Mouse (Mus musculus) embryonic facial prominence, embryonic 12.5 days (tissue): ENCODE measurements at regions not wholly inside any gene's neighbourhood (a gene's known extent, or its start where the extent isn't known, plus 50 kb on each side); places are given as distances from the start of the nearest gene placed in this dataset.

Source experiments
- ATAC-seq: fragments of 200-750 bp; cut with Nextera tagmentation; 2 replicates; pipeline ENCODE4 v1.8.0; 2017; ENCODE audit not compliant: insufficient number of reproducible peaks, insufficient read depth, low FRiP score, low TSS enrichment
- H3K27ac ChIP-seq: fragments of 300-500 bp; sonication (generic); 2 replicates; pipeline ENCODE4 v1.5.1; 2016; ENCODE audit warnings: mild to moderate bottlenecking
- H3K27me3 ChIP-seq: fragments of 300-500 bp; sonication (generic); 2 replicates; pipeline ENCODE4 v1.6.1; 2016; ENCODE audit warnings: mild to moderate bottlenecking, moderate library complexity
- H3K36me3 ChIP-seq: fragments of 300-500 bp; sonication (generic); 2 replicates; pipeline ENCODE4 v1.6.1; 2016; ENCODE audit warnings: mild to moderate bottlenecking
- H3K4me1 ChIP-seq: fragments of 300-500 bp; sonication (generic); 2 replicates; pipeline ENCODE4 v1.6.1; 2016
- H3K4me2 ChIP-seq: fragments of 300-500 bp; sonication (generic); replicated peaks from 2 replicates; pipeline ENCODE4 v1.6.1; 2016; ENCODE audit warnings: mild to moderate bottlenecking, moderate library complexity
- H3K4me3 ChIP-seq: fragments of 300-500 bp; sonication (generic); 2 replicates; pipeline ENCODE4 v1.5.1; 2016; ENCODE audit warnings: mild to moderate bottlenecking
- H3K9ac ChIP-seq: fragments of 300-500 bp; sonication (generic); 2 replicates; pipeline ENCODE4 v1.6.1; 2016; ENCODE audit warnings: mild to moderate bottlenecking, moderate library complexity
- H3K9me3 ChIP-seq: fragments of 300-500 bp; sonication (generic); 2 replicates; pipeline ENCODE4 v1.6.1; 2016; ENCODE audit warnings: mild to moderate bottlenecking, moderate library complexity
- WGBS: fragments of 180-500 bp; shearing (Covaris S2); methylation state at CpG from one replicate; pipeline ENCODE4 v1.1.7; 2016; 5-methylcytosine and 5-hydroxymethylcytosine counted together

GRCm38 (mm10) chr13:73405720-73406629, 61.0 kb upstream of the Lpcat1 start:
- no peak overlapping the region for H3K27ac ChIP-seq
- H3K4me1 ChIP-seq, result peaks cover 8% of the 10 kb centered on the region; the same call in 1 of the 2 replicates
- peak; percentile 88; the same call in 1 of the 2 replicates for ATAC-seq
- no peaks in the 10 kb centered on the region for H3K27me3 ChIP-seq
- 13% methylated on average over 20 of the region's 20 CpGs for WGBS
- peak overlapping the region; percentile 24 for H3K4me2 ChIP-seq
- H3K9ac ChIP-seq, result no peak overlapping the region
- no peaks in the 10 kb centered on the region for H3K9me3 ChIP-seq
- H3K36me3 ChIP-seq, result no peaks in the 10 kb centered on the region
- H3K4me3 ChIP-seq, result no peak overlapping the region

DNA sequence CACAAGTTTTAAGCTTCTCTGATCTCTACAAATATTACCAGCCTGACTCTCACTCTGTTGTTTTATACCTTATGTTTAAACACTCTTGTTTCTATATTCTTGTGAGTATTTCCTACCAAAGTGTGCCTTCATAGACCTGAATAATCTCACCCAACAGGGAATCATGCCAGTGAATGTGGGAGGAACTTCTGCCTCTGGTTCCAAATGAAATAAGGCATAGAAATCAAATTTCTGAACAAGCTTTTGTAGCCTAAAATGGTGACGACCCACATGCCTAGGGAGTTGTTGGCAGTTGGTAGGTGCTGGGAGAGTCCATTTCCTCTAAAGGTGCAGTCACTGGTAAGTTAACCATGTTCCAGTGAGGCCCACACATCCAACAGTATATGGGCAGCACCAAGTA, 66.1 kb upstream of the Lpcat1 start:
- 87% methylated on average over 1 of the region's 1 CpGs for WGBS
- Histone ChIP-seq H3K9me3 (no peaks in the 10 kb centered on the region), H3K4me2 (no peak overlapping the region), H3K9ac (no peak overlapping the region), H3K27ac (no peak overlapping the region), H3K4me3 (no peak overlapping the region), H3K27me3 (no peaks in the 10 kb centered on the region), H3K4me1 (peaks cover 6% of the 10 kb centered on the region; the same call in 1 of the 2 replicates), H3K36me3 (no peaks in the 10 kb centered on the region)
- ATAC-seq, result no peak

DNA sequence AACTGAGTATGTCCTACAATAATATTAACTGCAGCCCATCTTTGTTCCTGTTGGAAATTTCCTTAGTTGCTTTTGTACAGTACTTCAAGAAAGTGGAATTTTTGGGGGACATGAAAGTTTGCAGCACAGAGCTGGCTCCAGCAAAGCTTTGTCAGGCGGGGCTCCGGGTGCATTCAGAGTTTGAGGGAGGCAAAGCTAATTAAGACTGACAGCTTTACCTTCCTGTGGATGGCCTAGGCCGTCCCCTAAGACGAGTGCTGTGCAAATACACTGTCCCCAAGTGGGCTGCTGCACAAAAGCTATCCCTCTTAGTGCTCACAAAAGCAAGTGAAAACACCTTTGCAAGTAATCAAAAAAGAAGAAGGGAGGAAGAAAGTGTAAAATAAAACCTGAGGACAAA, 68.7 kb upstream of the Ndufs6 start:
- Histone ChIP-seq H3K4me2 (no peak overlapping the region), H3K4me1 (no peaks in the 10 kb centered on the region), H3K9ac (no peak overlapping the region), H3K36me3 (no peaks in the 10 kb centered on the region), H3K4me3 (no peak overlapping the region), H3K27ac (no peak overlapping the region), H3K9me3 (no peaks in the 10 kb centered on the region), H3K27me3 (no peaks in the 10 kb centered on the region)
- no peak for ATAC-seq
- 7% methylated on average over 4 of the region's 4 CpGs for WGBS

DNA sequence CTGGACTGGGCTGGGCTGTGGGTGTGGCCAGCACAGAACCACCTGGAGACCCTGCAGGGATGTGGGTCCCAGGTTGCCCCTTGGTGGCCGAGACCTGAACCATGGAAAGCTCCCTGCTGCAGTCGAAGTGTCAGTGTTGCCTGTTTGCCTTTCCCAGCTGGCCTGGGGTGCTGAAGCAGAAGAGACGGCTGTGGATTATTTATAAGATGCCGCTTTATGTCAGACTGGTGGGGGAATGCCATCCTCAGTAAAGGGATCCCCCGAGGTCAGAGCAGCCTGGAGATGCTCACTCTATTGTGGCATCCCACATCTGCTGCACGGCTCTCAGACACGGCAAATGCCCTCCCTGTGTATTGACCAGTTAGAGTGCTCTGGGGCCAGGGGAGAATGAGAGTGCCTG, 67.5 kb upstream of the Ndufs6 start:
- Histone ChIP-seq H3K4me3 (no peak overlapping the region), H3K4me2 (no peak overlapping the region), H3K36me3 (no peaks in the 10 kb centered on the region), H3K27me3 (no peaks in the 10 kb centered on the region), H3K9ac (no peak overlapping the region), H3K27ac (no peak overlapping the region), H3K9me3 (no peaks in the 10 kb centered on the region), H3K4me1 (no peaks in the 10 kb centered on the region)
- 62% methylated on average over 7 of the region's 7 CpGs for WGBS
- 0 out of 2 replicates have a peak, but pooled peaks have one; percentile 28 for ATAC-seq

DNA sequence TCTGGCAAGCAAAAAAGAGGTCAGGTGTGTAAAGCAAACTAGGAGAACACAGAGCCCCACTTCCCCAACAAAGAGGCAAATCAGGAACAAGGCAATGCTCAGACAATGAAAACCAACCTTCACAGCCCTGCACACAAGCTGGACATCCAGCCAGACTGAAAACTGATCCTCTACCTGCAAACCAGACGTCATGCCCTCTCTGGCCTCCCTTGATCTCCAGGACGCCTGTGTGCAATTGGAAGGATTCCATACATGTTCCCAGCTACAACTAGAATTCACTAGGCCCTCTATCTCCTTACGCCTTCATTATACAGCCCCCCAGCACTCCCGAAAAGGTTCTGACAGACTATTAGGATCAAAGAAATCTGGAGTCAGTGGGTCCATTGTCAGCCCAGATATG, 60.7 kb upstream of the Ndufs6 start:
- Histone ChIP-seq H3K4me2 (no peak overlapping the region), H3K36me3 (no peaks in the 10 kb centered on the region), H3K27me3 (no peaks in the 10 kb centered on the region), H3K4me1 (no peaks in the 10 kb centered on the region), H3K9me3 (no peaks in the 10 kb centered on the region), H3K27ac (no peak overlapping the region), H3K9ac (no peak overlapping the region), H3K4me3 (no peak overlapping the region)
- ATAC-seq, result no peak
- WGBS, result 59% methylated on average over 4 of the region's 4 CpGs

- H3K4me1 ChIP-seq, result no peaks in the 10 kb centered on the region
- no peaks in the 10 kb centered on the region for H3K36me3 ChIP-seq
- no peaks in the 10 kb centered on the region for H3K9me3 ChIP-seq
- no peak for ATAC-seq
- H3K4me2 ChIP-seq, result no peak overlapping the region
- H3K4me3 ChIP-seq, result no peak overlapping the region
- 67% methylated on average over 3 of the region's 3 CpGs for WGBS
- H3K27ac ChIP-seq, result no peak overlapping the region
- H3K9ac ChIP-seq, result no peak overlapping the region
- H3K27me3 ChIP-seq, result no peaks in the 10 kb centered on the region
These were observed 55.2 kb upstream of the Ndufs6 start for GRCm38 (mm10) chr13:73383585-73383984.
